Mouse (Mus musculus) midbrain, embryonic 12.5 days (tissue): Measurements from ENCODE around the gene B430306N03Rik. TPM values are rescaled to one million over a fixed set of nuclear protein-coding genes. Genes with fewer than 3 reads are reported as not detected.

Experiments used
- ATAC-seq: fragments of 200-750 bp; cut with Nextera tagmentation; 2 replicates; pipeline ENCODE4 v1.8.0; 2017; ENCODE audit warnings: low read depth, moderate TSS enrichment, moderate library complexity; ENCODE audit not compliant: low FRiP score
- H3K27ac ChIP-seq: fragments of 300-500 bp; sonication (generic); replicated peaks from 2 replicates; pipeline ENCODE4 v1.5.1; 2016; ENCODE audit warnings: mild to moderate bottlenecking
- H3K27me3 ChIP-seq: fragments of 300-500 bp; sonication (generic); 2 replicates; pipeline ENCODE4 v1.6.1; 2016; ENCODE audit warnings: mild to moderate bottlenecking
- H3K36me3 ChIP-seq: fragments of 300-500 bp; sonication (generic); 2 replicates; pipeline ENCODE4 v1.6.1; 2016
- H3K4me1 ChIP-seq: fragments of 300-500 bp; sonication (generic); 2 replicates; pipeline ENCODE4 v1.6.1; 2016
- H3K4me2 ChIP-seq: fragments of 300-500 bp; sonication (generic); replicated peaks from 2 replicates; pipeline ENCODE4 v1.6.1; 2016; ENCODE audit warnings: mild to moderate bottlenecking, moderate library complexity
- H3K4me3 ChIP-seq: fragments of 300-500 bp; sonication (generic); 2 replicates; pipeline ENCODE4 v1.5.1; 2016; ENCODE audit warnings: mild to moderate bottlenecking
- H3K9ac ChIP-seq: fragments of 300-500 bp; sonication (generic); replicated peaks from 2 replicates; pipeline ENCODE4 v1.6.1; 2016; ENCODE audit warnings: mild to moderate bottlenecking, moderate library complexity
- H3K9me3 ChIP-seq: fragments of 300-500 bp; sonication (generic); 2 replicates; pipeline ENCODE4 v1.6.1; 2016; ENCODE audit warnings: mild to moderate bottlenecking
- WGBS: fragments of 180-500 bp; shearing (Covaris S2); methylation state at CpG from one replicate; pipeline ENCODE4 v1.1.7; 2016; 5-methylcytosine and 5-hydroxymethylcytosine counted together
- polyA plus RNA-seq: library from polyadenylated mRNA; unstranded; fragments of >200 nt; fragmentation: Nextera tagmentation; extraction: Ambion mirVana; gene quantifications from 2 replicates; pipeline ENCODE4 v1.2.1, GENCODE M21; 2016

The B430306N03Rik gene
- polyA plus RNA-seq, 1 experiment from 2014 or later: 0.17 TPM

GRCm38 (mm10) chr17:48280943-48281738 is 34.8 kb upstream of the B430306N03Rik start:
- ATAC-seq: peak; percentile 72
- H3K4me3 ChIP-seq: peak overlapping the region; percentile 35
- H3K9me3 ChIP-seq: no peaks in the 10 kb centered on the region
- no peak overlapping the region for H3K27ac ChIP-seq
- H3K4me2 ChIP-seq: peak overlapping the region; percentile 56
- peak overlapping the region; percentile 55 for H3K9ac ChIP-seq
- no peaks in the 10 kb centered on the region for H3K27me3 ChIP-seq
- WGBS: 32% methylated on average over 18 of the region's 18 CpGs
- H3K4me1 ChIP-seq: peaks cover 12% of the 10 kb centered on the region; the same call in 1 of the 2 replicates
- H3K36me3 ChIP-seq: no peaks in the 10 kb centered on the region

GRCm38 (mm10) chr17:48281739-48282085 is 34.2 kb upstream of the B430306N03Rik start:
- H3K9ac ChIP-seq: peak overlapping the region; percentile 55
- H3K36me3 ChIP-seq: no peaks in the 10 kb centered on the region
- 0 out of 2 replicates have a peak, but pooled peaks have one; percentile 38 for ATAC-seq
- H3K9me3 ChIP-seq: no peaks in the 10 kb centered on the region
- H3K27me3 ChIP-seq: no peaks in the 10 kb centered on the region
- peaks cover 12% of the 10 kb centered on the region; the same call in 1 of the 2 replicates for H3K4me1 ChIP-seq
- H3K4me3 ChIP-seq: peak overlapping the region; percentile 35
- WGBS: 5% methylated on average over 3 of the region's 3 CpGs
- no peak overlapping the region for H3K27ac ChIP-seq
- peak overlapping the region; percentile 56 for H3K4me2 ChIP-seq

- no peaks in the 10 kb centered on the region for H3K27me3 ChIP-seq
- no peaks in the 10 kb centered on the region for H3K36me3 ChIP-seq
- no peak for ATAC-seq
- no peak overlapping the region for H3K4me2 ChIP-seq
- H3K27ac ChIP-seq: no peak overlapping the region
- 57% methylated on average over 1 of the region's 1 CpGs for WGBS
- no peak overlapping the region for H3K4me3 ChIP-seq
- H3K9ac ChIP-seq: no peak overlapping the region
- H3K9me3 ChIP-seq: 0 out of 2 replicates have a peak, but pooled peaks cover 2% of the 10 kb centered on the region
- H3K4me1 ChIP-seq: peaks cover 4% of the 10 kb centered on the region; the same call in 1 of the 2 replicates
Observed at GRCm38 (mm10) chr17:48286765-48287164, 29.2 kb upstream of the B430306N03Rik start.

- no peak overlapping the region for H3K4me2 ChIP-seq
- H3K4me1 ChIP-seq: peaks cover 3% of the 10 kb centered on the region; the same call in 1 of the 2 replicates
- no peak overlapping the region for H3K27ac ChIP-seq
- no peak overlapping the region for H3K4me3 ChIP-seq
- no peaks in the 10 kb centered on the region for H3K27me3 ChIP-seq
- 63% methylated on average over 2 of the region's 2 CpGs for WGBS
- no peaks in the 10 kb centered on the region for H3K36me3 ChIP-seq
- H3K9me3 ChIP-seq: 0 out of 2 replicates have a peak, but pooled peaks cover 2% of the 10 kb centered on the region
- ATAC-seq: no peak
- H3K9ac ChIP-seq: no peak overlapping the region
Observed at GRCm38 (mm10) chr17:48287276-48287675, 28.7 kb upstream of the B430306N03Rik start.

GRCm38 (mm10) chr17:48293500-48294194 is 22.3 kb upstream of the B430306N03Rik start:
- WGBS: 86% methylated on average over 5 of the region's 5 CpGs
- no peak overlapping the region for H3K4me2 ChIP-seq
- ATAC-seq: no peak

GRCm38 (mm10) chr17:48299203-48299602 is 16.7 kb upstream of the B430306N03Rik start, which contains the start of gene Treml2:
Gene Treml2 (plus strand): TSS chr17:48299498.
- Histone ChIP-seq H3K4me2 (no peak within 1 kb of the TSS), H3K4me1 (no peaks in the 10 kb centered on the region), H3K4me3 (no peak within 1 kb of the TSS), H3K9ac (no peak within 1 kb of the TSS), H3K27me3 (no peaks in the 10 kb centered on the region), H3K36me3 (no peaks in the 10 kb centered on the region), H3K9me3 (no peaks in the 10 kb centered on the region), H3K27ac (no peak within 1 kb of the TSS)
- ATAC-seq: no peak
- 31% methylated on average over 3 of the region's 4 CpGs for WGBS

More at GRCm38 (mm10) chr17:48293500-48294194, 22.3 kb upstream of the B430306N03Rik start:
- no peaks in the 10 kb centered on the region for H3K27me3 ChIP-seq
- no peaks in the 10 kb centered on the region for H3K4me1 ChIP-seq
- H3K27ac ChIP-seq: no peak overlapping the region
- 0 out of 2 replicates have a peak, but pooled peaks cover 2% of the 10 kb centered on the region for H3K9me3 ChIP-seq
- no peak overlapping the region for H3K4me3 ChIP-seq
- H3K9ac ChIP-seq: no peak overlapping the region
- H3K36me3 ChIP-seq: no peaks in the 10 kb centered on the region

GRCm38 (mm10) chr17:48299756-48300155 is 16.2 kb upstream of the B430306N03Rik start:
- H3K27ac ChIP-seq: no peak overlapping the region
- ATAC-seq: no peak
- H3K4me2 ChIP-seq: no peak overlapping the region

GRCm38 (mm10) chr17:48300199-48300598 is 15.7 kb upstream of the B430306N03Rik start:
- no peaks in the 10 kb centered on the region for H3K36me3 ChIP-seq
- WGBS: 71% methylated on average over 7 of the region's 7 CpGs
- no peak overlapping the region for H3K9ac ChIP-seq
- H3K4me3 ChIP-seq: no peak overlapping the region
- no peaks in the 10 kb centered on the region for H3K4me1 ChIP-seq
- H3K27me3 ChIP-seq: no peaks in the 10 kb centered on the region
- H3K27ac ChIP-seq: no peak overlapping the region
- H3K9me3 ChIP-seq: no peaks in the 10 kb centered on the region
- no peak overlapping the region for H3K4me2 ChIP-seq
- ATAC-seq: no peak

More at GRCm38 (mm10) chr17:48299756-48300155, 16.2 kb upstream of the B430306N03Rik start:
- no peaks in the 10 kb centered on the region for H3K36me3 ChIP-seq
- 60% methylated on average over 7 of the region's 7 CpGs for WGBS
- no peaks in the 10 kb centered on the region for H3K27me3 ChIP-seq
- H3K9ac ChIP-seq: no peak overlapping the region
- H3K4me3 ChIP-seq: no peak overlapping the region
- no peaks in the 10 kb centered on the region for H3K9me3 ChIP-seq
- no peaks in the 10 kb centered on the region for H3K4me1 ChIP-seq

- Histone ChIP-seq H3K4me2 (no peak overlapping the region), H3K9ac (no peak overlapping the region), H3K4me1 (no peaks in the 10 kb centered on the region), H3K4me3 (no peak overlapping the region), H3K27me3 (no peaks in the 10 kb centered on the region), H3K36me3 (no peaks in the 10 kb centered on the region), H3K27ac (no peak overlapping the region), H3K9me3 (no peaks in the 10 kb centered on the region)
- WGBS: 85% methylated on average over 9 of the region's 9 CpGs
- ATAC-seq: no peak
Observed at GRCm38 (mm10) chr17:48300861-48301260, 15.1 kb upstream of the B430306N03Rik start.

GRCm38 (mm10) chr17:48301792-48302191 is 14.1 kb upstream of the B430306N03Rik start:
- no peak for ATAC-seq
- Histone ChIP-seq H3K27me3 (no peaks in the 10 kb centered on the region), H3K36me3 (no peaks in the 10 kb centered on the region), H3K9me3 (no peaks in the 10 kb centered on the region), H3K4me2 (no peak overlapping the region), H3K9ac (no peak overlapping the region), H3K4me1 (no peaks in the 10 kb centered on the region), H3K4me3 (no peak overlapping the region), H3K27ac (no peak overlapping the region)
- WGBS: 90% methylated on average over 5 of the region's 5 CpGs

GRCm38 (mm10) chr17:48312124-48312523 is 3.8 kb upstream of the B430306N03Rik start:
- no peak overlapping the region for H3K27ac ChIP-seq
- H3K27me3 ChIP-seq: no peaks in the 10 kb centered on the region
- ATAC-seq: no peak
- no peaks in the 10 kb centered on the region for H3K36me3 ChIP-seq
- no peaks in the 10 kb centered on the region for H3K4me1 ChIP-seq
- no peaks in the 10 kb centered on the region for H3K9me3 ChIP-seq
- no peak overlapping the region for H3K4me3 ChIP-seq
- no peak overlapping the region for H3K4me2 ChIP-seq
- 88% methylated on average over 2 of the region's 2 CpGs for WGBS
- no peak overlapping the region for H3K9ac ChIP-seq

- 92% methylated on average over 1 of the region's 1 CpGs for WGBS
- Histone ChIP-seq H3K27me3 (no peaks in the 10 kb centered on the region), H3K4me2 (no peak overlapping the region), H3K4me1 (no peaks in the 10 kb centered on the region), H3K4me3 (no peak overlapping the region), H3K27ac (no peak overlapping the region), H3K9me3 (no peaks in the 10 kb centered on the region), H3K36me3 (no peaks in the 10 kb centered on the region), H3K9ac (no peak overlapping the region)
- ATAC-seq: no peak
Observed at GRCm38 (mm10) chr17:48318686-48319085, 2.7 kb downstream of the B430306N03Rik start.
